Mouse (Mus musculus) left cerebral cortex, adult 8-10 months (tissue): ENCODE measurements around the gene Atxn3. TPM values are rescaled to one million over a fixed set of nuclear protein-coding genes. Genes with fewer than 3 reads are reported as not detected.

Experiments
- DNase-seq, 2 experiments: peaks; one replicate each; pipeline ENCODE4 v3.0.0; 2022; ENCODE audit warnings: low spot score in 2 of 2
- total RNA-seq, 4 experiments: library from RNA; stranded (reverse); gene quantifications; 2 replicates each; pipeline ENCODE4 v1.2.4; 2022

Gene Atxn3
- 10 to 100 TPM; 20.2 to 27.3 (median 22.3) TPM for total RNA-seq

DNA sequence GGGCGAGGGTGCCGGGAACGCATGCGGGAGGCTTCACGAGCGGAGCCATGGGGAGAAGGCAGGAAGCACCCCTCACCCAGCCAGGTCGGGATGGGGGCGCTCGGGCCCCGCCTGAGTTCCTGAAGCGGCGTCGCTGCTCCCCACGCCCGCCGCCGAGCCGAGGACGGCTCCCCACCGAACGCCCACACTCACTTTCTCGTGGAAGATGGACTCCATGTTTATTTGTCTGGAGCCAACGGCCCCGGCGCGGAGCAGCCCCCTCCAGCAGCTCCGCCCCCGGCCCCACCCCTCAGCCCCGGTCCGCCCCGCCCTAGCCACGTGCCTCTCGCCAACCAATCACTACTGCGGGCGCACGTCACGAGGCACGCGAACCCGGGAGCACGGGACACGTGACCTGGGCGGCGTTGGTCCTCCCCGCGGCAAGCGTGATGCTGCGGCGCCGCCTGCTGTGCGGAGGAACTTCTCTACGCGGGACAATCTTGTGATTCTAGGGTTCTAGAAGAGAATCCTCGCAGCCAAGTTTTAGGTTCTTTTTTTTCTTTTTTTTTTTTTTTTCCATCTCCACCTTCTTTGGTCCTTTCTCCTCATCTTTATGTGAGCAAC lies at the start of gene Atxn3:
Atxn3 (minus strand) TSS at position 305 of the 603 bp plus-strand sequence.
- DNase-seq = peak; percentile 87 to 95

DNA sequence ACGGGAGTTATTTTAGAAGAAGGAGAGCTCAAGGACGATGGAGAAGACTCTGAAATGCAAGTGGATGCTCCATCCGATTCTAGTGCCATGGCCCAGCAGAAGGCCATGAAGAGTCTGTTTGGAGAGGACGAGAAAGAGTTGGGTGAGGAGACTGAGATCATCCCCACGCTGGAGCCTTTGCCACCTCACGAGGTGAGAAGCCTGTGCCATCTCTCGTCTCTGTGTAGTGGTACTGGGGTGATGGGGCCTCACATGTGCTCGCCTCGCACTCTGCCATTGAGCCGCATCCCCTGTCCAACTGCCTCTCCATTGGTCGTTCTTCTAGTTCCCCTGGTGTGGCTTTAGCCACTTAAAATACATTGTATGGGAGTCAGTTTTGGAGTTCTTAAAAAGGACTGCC lies 42.7 kb upstream of the Atxn3 start:
- no peak for DNase-seq

DNA sequence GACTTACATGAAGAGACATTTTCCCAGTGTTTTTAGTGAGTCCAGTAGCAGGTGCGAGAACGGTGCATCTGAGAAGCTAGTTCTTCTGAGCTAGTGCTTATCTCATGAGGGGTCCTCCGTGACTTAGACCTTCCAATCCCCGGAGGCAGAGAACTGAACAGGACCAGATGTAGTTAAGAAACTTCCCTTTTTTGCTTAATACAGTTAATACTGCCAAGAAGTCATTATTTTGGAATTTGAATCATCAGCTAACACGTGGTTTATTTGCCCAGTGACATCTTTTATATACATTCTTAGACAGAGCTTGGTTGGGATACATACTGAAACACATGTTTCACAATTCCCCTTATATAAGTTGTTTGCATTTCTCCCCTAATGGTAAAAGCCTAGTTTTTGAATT lies 40.9 kb upstream of the Atxn3 start:
- no peak for DNase-seq

DNA sequence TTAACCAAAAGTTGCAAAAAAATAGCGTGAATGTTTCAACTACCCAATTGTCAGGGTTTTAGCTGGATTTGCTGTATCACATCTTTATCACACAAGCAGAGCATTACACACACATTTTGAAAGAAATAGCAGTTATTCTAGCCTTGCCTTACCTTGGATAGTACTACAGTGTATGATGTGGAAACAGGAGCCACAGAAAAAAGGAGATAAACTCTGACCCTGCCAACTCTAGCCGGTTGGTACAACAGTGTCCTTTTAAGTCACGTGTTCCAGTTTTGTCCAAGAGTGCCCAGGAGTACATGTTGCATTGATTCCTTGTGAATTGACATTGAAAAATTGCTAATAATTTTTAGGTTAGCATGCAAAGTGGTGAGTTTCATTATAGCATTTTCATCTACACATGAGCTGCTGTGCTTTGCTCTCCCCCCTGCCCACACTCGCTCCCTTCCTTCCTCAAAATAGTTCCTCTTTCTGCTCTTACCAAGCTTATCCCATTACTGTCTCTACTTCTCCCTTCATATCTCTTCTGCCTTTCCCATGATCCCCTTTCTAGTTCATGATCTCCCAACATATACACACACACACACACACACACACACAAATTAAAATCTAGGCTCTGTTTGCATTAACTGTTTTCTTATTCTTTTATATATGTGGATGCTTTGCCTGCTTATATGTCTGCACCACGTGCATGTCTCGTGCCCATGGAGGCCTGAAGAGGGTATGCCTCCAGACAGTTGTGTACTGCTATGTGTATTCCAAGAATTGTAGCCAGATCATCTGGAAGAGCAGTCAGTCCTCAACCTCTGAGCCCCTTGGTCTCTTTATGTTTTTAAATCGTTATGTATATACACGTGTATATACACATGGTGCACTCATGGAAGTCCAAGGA lies 36.8 kb upstream of the Atxn3 start:
- no peak for DNase-seq

DNA sequence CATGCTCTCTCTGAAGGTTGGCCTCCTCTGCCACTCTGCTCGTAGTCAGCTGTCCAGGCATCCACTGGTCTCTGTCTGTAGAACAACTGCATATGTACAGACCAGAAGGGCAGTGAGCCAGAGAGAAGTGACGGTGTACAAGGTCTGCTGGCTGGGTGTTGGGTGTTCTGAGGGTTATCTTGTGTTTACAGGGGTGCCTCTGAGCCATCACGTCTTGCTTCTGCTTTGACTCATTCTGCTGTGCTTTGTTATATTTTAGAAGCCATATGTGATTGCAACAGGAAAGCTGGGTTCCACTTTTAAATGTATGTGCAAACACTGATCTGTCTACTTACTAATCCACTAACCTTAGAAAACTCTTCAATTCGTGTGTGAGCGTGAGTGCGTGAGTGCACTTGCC lies 29.6 kb upstream of the Atxn3 start:
- DNase-seq = no peak

DNA sequence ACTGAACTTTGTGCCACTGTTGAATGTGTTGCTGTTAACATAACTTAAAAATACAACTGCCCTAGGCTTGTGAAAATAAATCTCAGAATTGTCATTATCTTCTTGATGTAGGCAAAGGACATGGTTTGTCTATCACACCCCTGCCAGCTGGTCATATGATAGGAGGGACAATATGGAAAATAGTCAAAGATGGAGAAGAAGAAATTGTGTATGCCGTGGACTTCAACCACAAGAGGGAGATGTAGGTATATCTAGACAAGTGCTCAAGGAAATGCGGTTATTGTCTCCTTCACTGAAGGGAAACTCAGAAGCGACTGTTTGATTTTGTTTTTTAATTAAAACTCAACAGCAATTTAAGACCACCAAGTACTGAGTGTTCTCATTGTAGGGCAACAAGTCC lies 27.1 kb upstream of the Atxn3 start:
- DNase-seq = no peak

DNA sequence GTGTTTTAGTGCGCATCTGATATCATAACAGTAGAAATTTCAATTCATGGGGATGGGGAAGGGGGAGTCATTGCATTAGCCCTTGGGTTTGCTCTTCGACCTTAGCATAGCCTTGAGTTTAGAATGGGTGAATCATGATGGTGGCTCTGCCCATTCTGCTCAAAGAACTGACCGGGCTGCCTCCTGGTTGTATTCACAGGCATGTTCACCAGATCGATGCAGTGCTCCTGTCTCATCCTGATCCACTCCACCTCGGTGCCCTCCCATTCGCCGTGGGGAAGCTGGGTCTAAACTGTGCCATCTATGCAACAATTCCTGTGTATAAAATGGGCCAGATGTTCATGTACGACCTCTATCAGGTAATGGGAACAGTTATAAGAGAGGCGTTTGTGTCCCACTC lies 24.9 kb upstream of the Atxn3 start:
- DNase-seq = no peak

DNA sequence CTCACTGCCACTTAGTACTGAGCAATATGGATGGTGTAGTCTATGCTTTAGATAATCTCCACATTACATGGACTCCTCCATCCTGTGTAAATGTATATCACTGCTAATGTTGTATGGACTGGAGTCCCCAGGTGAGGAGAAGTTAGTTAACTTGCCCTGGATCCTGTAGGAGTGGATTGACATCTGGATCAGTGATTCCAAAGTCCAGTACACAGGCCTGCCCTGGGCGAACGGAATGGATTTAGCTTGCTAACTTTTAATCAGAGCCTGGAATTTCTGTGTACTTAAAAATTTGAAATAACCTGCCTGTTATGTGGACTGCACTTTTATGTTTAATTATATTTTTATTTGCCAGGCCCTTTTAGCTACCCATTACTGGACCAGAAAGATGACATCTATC lies 23.5 kb upstream of the Atxn3 start:
- no peak for DNase-seq

DNA sequence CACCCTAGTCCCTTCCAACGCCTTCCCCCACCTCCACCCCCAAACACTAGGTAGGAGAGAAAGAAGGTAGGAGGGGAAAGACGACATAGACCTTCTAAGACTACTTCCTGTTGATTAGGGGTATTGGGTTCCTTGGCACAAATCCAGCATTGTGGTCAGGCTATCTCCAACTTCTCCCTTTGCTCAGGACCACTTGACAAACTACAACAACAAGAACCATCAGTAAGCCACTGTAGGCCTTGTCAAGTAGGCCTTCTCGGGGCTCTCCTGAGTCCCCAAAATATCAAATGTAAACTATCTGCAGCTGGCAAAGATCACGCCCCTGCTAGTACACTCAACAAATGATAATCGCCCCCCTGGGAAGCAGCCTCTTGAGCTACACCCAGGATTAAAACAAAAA lies 22.2 kb upstream of the Atxn3 start:
- DNase-seq = no peak

DNA sequence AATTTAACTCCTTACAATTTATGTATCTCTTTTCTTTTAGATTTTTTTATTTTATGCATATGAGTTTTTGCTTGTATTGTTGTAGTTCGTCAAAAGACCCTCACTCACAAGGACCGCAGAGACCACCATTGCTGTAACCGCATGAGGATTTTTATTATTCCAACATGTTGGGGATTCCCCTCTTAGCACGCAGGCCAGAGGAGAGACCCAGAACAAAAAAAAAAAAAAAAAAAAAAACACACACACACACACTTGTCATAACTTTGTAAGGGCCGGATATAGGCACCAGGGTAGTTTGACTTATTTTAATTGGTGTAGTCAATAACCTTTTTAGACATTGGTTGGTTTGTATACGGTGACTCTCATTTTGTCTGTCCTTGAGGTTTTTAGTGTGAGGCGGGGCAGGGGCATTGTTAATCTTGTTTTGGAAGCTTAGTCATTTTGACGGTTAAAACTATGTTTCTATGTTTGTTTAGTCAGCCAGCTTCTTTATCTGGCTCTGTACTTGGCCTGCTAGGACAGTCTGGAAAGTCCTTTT lies 21.2 kb upstream of the Atxn3 start:
- no peak for DNase-seq

DNA sequence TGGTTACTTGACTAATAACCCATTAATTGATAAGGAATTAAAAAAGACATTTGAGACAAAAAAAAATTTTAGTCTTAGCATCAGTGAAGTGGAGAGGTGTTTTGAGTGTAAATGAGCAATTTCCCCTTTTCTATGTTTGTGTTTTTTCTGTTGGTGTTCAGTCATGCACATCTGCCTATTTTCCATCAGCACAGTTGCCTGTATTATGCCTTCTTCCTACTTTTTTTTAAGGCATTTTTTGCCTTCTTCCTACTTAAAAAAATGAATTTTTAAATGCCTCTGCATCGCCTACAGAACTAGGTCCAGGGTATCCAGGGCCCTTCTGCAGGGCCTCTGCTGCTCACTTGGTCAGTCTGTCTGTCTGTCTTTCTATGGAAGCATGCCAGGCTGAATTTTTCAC lies 20.5 kb upstream of the Atxn3 start:
- DNase-seq = no peak

DNA sequence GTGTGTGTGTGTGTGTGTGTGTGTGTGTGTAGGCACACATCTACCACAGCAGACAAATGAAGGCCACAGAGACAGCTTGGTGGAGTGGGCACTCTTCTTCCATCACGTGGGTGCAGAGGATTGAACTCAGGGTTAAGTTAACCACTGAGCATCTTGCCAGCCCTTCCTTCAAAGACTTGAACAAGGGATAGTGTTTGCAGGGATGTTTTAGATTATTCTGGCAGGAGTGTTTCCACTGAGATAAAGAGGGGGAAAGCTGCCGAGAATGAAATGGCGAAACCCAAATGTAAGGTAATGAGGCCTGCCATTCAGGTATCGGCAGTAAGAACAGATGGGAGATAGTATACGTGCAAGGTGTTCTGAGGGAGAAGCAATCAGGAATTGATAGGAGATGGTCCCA lies 20.1 kb upstream of the Atxn3 start:
- no peak for DNase-seq

DNA sequence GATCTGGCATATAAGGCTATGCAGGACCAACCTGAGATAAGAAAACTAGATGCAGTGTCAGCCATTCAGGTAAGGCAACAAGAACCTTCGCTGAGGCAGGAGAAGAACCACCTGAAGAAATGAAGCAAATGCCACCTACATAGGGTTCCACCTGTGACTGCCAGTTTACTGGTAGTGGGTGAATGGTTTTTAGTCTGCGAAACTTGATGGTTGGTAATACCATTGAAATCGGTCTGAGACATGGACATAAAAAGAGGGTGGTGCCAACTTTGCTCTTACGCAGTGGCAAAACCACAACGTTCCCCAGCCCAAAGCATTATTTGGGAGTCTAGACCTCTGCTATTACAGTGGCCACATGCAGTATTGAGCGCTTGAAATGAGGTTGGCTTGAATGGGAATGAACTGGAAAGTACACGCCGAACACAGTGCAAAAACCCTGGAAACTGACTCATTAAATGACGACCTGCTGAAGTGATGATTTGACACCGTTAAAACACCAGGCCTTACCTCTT lies 19.4 kb upstream of the Atxn3 start:
- no peak for DNase-seq

DNA sequence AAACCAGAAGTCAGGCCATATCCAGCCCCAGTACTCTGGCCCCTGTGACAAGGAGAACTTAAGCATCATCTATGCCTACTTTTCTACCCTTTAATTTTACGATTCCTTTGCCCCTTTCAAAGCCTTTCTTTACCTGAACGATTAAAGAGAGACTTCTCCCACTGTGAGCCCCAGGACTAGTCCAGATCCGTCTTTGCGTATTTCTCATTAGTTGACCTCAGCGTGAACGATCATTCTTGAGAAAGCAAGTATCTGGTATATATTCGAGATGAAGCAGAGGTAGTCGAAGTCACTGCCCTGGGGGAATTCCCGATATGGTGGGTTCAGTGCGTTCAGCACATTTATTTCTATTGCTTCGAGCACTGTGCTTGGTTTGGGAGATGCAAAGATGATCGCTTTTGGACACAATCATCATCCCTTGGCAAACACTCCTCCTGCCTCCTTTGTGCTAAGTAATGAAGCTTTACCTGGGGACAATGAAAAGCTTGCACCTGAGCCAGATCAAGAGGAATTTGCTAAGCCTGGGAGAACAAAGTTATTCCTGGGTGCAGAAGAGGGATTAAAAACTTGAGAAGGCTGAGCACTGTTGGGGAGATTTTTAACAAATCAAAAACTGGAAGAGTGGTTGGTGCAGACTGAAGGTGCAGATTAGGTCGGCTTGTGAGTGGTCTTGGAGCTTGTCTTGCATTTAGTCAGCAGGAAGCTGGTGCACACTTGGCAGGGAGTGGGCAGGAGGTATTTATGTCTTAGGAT lies 18.8 kb upstream of the Atxn3 start:
- DNase-seq = no peak

DNA sequence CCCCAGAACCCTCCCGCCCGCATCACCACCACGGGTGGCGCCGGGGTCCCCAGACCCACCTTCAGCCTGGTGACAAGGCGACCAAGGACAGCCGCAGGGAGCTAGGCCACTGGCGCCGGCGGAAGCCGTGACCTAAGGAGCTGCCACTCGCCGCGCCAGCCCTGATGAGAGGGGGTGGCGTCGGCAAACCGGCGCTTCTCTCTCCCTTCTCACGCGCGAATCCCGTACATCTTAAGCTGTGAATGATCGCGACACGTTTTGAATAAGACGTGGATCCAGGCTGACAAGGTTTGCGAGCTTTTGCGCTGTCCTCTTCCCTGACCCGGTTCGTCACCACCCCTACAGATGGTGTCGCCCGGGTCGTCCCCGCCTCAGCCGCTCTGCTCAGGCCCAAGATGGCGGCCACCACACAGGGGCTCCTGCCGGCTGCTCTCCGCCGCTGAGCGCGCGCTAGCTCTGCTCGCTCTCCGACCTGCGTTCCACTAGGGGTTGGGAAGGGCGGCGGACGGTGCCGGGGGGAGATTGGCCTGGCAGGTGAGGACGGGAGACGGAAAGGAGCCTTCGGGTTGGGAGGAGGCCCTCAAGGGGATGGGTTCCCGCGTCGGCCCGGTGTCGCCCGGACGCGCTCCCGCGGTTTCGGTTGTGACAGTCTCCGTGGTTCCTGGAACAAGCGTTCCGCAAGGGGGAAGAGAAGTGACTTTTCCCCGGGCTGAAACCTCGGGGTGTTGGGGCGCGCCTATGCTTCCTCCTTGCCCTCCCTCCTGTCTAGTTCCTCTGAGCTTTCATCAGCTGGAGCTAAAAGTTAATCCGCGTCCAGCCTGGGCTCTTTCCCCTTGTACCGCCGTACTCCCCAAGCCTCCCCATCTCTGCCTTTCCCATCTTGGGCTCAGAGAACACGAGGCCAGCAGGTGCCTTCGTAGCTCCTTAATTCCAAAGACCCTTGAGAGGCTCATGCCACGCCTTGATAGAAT lies 17.8 kb upstream of the Atxn3 start, which contains the start of gene Cpsf2:
Cpsf2 (plus strand) TSS at position 388 of the 971 bp plus-strand sequence.
- peak; percentile 68 to 89 for DNase-seq

DNA sequence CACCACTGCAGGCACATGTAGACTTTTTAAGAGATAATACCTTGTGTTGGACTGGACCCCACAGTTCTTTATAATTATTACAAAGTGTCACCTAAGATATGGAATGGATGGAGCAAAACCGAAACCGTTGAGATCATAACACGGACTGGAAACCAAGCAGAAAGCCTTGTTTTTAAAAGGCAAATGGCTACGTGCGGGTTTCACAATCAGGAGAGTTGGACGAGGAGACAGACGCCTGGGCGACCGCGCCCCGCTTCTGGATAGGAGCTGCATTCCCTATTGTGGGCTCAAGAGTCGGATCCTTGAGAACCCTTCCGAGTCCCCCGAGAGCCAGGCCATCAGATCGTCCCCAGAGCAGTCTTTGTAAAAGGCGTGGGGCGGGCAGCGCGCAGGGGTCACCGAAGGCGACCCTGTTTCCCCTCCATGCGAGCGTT lies 17.1 kb upstream of the Atxn3 start:
- peak in 1 of 2 experiments; percentile 40 for DNase-seq

DNA sequence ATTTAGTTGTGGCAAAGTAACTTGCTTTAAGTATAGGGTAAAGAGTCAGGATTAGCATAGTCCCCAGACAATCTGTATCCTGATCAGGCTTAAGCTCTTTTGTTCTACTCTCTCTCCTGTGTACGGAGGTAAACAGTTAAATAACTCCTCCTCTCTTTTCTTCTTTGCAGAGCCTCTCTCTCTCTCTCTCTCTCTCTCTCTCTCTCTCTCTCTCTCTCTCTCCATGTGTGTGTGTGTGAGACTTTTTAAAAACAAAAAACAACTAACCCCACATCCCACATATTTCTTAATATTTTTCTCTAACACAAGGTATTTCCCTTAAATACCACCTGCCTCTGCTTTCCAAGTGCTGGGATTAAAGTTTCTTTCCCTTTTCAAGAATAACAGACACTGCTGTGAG lies 16.5 kb upstream of the Atxn3 start:
- DNase-seq = no peak

DNA sequence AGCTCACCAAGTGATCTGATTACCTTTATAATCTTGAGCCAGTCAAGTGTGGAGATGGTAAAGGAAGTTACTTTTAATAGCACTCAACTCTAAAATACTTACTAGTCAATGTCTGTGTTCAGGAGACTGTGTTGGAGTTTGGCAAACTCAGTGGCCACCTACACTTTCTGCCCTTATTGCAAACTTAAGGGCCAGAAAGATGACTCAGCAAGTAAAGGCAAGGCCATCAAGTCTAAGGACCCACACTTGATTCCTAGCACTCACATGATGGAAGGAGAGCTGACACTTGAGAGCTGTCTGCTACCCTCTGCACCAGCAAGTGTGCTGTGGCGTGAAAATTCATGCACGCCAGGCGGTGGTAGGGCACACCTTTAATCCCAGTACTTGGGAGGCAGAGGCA lies 14.2 kb upstream of the Atxn3 start:
- DNase-seq = no peak

DNA sequence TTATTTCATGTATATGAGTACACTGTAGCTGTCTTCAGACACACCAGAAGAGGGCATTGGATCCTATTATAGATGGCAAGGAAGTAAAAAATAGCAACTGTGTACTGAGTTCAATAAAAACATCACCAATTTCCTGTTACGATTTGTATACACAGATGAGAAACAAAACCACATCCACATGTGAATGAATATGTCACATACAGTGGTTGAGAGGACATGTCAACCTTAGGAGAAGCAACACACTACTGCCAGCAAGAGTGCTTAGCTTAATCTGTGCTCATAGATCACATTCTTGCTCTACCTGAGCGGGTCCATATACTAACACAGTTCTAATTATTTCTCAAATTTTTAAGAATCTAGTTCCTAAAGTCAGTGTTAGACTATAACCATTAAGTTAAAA lies 13.3 kb upstream of the Atxn3 start:
- DNase-seq = no peak
